ENCODE assay signal across 10 mouse cellular contexts in the genomic region with DNA sequence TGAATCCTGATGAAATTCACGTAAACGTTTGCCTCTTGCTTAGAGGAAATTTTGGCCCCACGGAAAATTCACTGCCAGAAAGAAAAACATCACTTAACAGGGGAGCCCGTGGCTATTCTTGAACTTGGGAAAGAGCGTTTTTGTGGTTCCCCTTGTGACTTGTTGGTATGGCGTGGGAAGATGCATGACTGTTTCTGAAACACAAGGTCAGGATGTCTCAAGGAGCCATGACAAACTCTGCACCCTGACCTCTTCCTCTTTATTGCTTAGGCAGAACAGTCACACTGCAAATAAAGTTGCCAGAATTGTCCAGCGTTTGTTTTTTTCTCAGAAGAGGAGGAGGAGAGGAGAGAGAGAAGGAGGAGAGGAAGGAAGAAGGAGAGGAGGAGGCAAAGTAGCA.
DNase-seq lines count a peak whose midpoint lies in the region; ATAC-seq lines count a peak whose summit lies in the region.
"Had no signal": no experiment of that assay in that cellular context is flagged by ENCODE, and none has a peak within 500 bp of the region (broad histone marks: within the 10 kb centered on the region; RNA-seq: fewer than 3 reads in every experiment).

No protein-coding gene starts in this region.

- peak; percentile 65 for DNase-seq in layer of hippocampus, adult 9-11 months
- no peak for DNase-seq in layer of hippocampus, postnatal 10 days (ENCODE audit: low spot score in 2 of 2)
- peak; percentile 2 for DNase-seq in lung, postnatal 14 days
- no peak for DNase-seq in thymus, postnatal 14 days
- DNase-seq: heart, adult 18-20 months; heart, postnatal 36 days had no signal

- peak; percentile 54 for ATAC-seq in common myeloid progenitor, adult 5-6 weeks (replicated peaks; ENCODE audit: low read depth, poor library complexity, severe bottlenecking)
- peak; percentile 82 for ATAC-seq in neutrophil, adult 5-6 weeks (ENCODE audit: extremely low read depth, insufficient number of reproducible peaks, low FRiP score, poor library complexity, severe bottlenecking)
- ATAC-seq in CD4-positive, CD25-positive, alpha-beta regulatory T cell, adult 4 months = no peak
- ATAC-seq: intestine, embryonic 15.5 days had no signal

Comparison
In these comparisons a context has a peak if more than half of its experiments do, and no peak if none do; other contexts are left out.
1. DNase-seq: peak in layer of hippocampus, adult 9-11 months (single experiment) and lung, postnatal 14 days (single experiment); none in layer of hippocampus, postnatal 10 days (0 of 2) and thymus, postnatal 14 days (single experiment).